Mouse (Mus musculus) olfactory bulb, adult 2 months (tissue): ENCODE results near the gene Lrrfip1. TPM values are rescaled to one million over a fixed set of nuclear protein-coding genes. Genes with fewer than 3 reads are reported as not detected.

Experiments used
- H3K27ac ChIP-seq: fragments of 200-500 bp; 2 replicates; pipeline ENCODE4 v1.5.1; 2012; ENCODE audit warnings: low read depth, low read length; ENCODE audit not compliant: insufficient read depth
- H3K4me1 ChIP-seq: fragments of 200-500 bp; 2 replicates; pipeline ENCODE4 v1.6.1; 2012; ENCODE audit warnings: low read length; ENCODE audit not compliant: control insufficient read depth, insufficient read depth
- H3K4me3 ChIP-seq: fragments of 200-500 bp; 2 replicates; pipeline ENCODE4 v1.5.1; 2012; ENCODE audit warnings: mild to moderate bottlenecking, low read depth, low read length, moderate library complexity; ENCODE audit not compliant: insufficient read depth
- CTCF ChIP-seq: fragments of 200-500 bp; IDR thresholded peaks from 2 replicates; pipeline ENCODE4 v1.5.1; 2012; ENCODE audit warnings: low read depth, mild to moderate bottlenecking, low read length, moderate library complexity; ENCODE audit not compliant: insufficient read depth
- POLR2A ChIP-seq: fragments of 200-500 bp; IDR thresholded peaks from 2 replicates; pipeline ENCODE4 v1.6.1; 2012; ENCODE audit warnings: mild to moderate bottlenecking, low read depth, low read length, moderate library complexity; ENCODE audit not compliant: insufficient read depth
- WGBS: fragments of 180-500 bp; shearing (Covaris S2); methylation state at CpG from one replicate; pipeline ENCODE4 v1.1.7; 2018; 5-methylcytosine and 5-hydroxymethylcytosine counted together
- polyA plus RNA-seq: library from polyadenylated mRNA; stranded (reverse); fragments of >200 nt; gene quantifications from 2 replicates; pipeline ENCODE4 v1.2.4, GENCODE M21; 2012; ENCODE audit warnings: low replicate concordance; ENCODE audit not compliant: missing spikeins, insufficient read depth, insufficient read length

Lrrfip1 gene
- polyA plus RNA-seq, 1 experiment, result not detected

DNA sequence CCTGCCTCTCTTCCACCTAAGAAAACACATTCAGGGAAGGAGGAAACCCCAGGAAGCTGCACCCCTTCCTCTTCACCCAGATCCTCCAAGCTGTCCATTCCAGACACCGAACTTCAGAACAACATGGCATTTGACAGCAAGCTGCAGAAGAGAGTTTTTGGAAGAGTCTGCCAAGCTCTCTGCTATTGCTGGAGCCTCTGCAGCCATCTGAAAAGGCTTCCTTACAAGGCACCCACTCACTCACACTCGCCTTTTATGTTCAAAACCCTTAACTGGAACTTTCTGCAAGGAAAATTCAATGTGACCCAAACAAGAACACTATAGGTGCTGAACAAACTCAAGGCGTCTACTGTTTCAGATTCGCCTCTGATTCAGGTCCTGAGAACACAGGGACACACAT is 29.9 kb upstream of the Lrrfip1 start:
- TF ChIP-seq CTCF (no peak), POLR2A (no peak)
- 64% methylated on average over 4 of the region's 4 CpGs for WGBS
- Histone ChIP-seq H3K4me1 (peaks cover 3% of the 10 kb centered on the region), H3K4me3 (no peak overlapping the region), H3K27ac (no peak overlapping the region)

DNA sequence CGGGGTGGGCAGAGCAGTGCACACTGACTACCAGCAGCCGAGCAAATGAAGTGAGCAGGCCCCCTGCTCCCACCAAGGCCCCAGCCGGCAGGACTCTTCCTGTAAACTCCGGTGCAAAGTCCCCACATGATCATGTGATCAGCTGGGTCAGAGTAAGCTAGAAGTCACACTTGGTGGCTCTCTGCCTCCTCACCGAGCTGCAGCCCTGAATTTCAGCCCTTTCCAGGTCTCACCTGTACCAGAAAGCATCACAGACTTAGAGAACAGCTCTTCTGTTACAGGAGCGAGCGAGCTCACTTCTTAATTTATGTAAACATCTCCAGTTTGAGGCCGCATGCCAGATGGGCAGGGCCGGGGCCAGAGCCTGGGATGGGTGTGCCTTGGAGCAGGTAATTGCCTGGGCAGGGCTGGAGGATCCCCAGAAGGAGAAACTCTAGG is 29.2 kb upstream of the Lrrfip1 start, which contains the start of gene Rab17:
Gene Rab17 (minus strand): TSS at position 315 of the 438 bp plus-strand sequence.
- TF ChIP-seq CTCF (no peak), POLR2A (no peak)
- H3K4me3 ChIP-seq, result no peak within 1 kb of the TSS
- WGBS, result 68% methylated on average over 9 of the region's 9 CpGs
- H3K4me1 ChIP-seq, result peaks cover 3% of the 10 kb centered on the region
- H3K27ac ChIP-seq, result no peak within 1 kb of the TSS

DNA sequence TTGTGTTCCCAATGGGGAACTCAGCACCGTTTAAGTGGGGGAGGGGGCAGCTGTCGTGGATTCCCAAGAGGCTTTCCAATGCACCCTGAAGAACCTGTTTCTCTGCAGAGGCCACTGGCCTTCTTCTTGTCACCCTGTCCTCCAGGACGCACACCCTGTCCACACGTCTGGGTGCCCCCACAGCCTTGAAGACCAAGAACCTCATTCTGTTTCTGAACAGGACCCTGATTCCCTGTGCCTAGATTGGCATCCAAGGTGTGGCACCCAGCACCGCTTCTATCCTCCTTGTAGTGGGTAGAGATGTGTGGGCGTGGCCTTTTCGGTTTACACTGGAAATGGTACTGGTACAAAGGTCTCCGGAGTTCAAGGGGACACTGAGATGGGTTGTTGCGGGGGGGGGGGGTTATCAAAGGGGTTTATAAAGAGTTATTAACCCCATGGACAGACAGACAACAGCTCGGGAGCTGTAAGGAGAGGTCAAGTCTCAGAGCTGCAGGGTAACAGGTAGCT is 28.6 kb upstream of the Lrrfip1 start:
- Histone ChIP-seq H3K4me1 (peaks cover 6% of the 10 kb centered on the region), H3K4me3 (no peak overlapping the region), H3K27ac (no peak overlapping the region)
- TF ChIP-seq CTCF (no peak), POLR2A (no peak)
- 86% methylated on average over 10 of the region's 10 CpGs for WGBS

DNA sequence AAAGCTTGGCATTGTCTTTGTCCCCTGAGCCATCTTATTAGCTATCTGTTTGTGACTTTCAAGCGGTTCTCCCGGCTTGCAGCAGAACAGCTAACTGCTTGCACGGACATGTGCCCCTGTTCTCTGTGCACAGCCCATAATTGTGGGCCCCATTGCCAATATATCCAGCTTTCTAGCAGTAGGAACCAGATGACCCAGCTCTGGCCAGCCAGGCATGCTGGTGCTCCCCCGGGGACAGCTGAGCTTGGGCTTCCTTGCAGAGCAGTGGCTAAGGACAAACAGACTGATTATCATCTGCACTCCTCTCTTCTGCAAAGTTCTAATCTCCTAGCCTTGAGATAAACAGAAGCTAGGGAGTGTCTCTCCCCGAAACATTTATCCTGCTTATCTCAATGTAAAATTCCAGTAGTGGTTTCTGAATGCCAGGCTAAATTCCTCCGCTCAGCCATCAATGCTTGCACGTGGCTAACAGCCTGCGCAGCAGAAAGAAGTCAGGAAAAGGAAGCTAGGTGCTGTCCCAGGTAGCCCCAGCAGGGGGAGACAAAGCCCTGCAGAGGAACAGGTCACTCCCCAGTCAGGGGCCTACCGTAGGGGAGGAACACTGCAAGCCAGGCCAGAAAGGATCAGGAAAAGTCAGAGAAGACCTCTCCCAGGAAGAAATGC is 25.5 kb upstream of the Lrrfip1 start:
- TF ChIP-seq CTCF (peak; percentile 98), POLR2A (no peak)
- 25% methylated on average over 9 of the region's 9 CpGs for WGBS
- Histone ChIP-seq H3K27ac (no peak overlapping the region), H3K4me1 (peaks cover 14% of the 10 kb centered on the region), H3K4me3 (no peak overlapping the region)

DNA sequence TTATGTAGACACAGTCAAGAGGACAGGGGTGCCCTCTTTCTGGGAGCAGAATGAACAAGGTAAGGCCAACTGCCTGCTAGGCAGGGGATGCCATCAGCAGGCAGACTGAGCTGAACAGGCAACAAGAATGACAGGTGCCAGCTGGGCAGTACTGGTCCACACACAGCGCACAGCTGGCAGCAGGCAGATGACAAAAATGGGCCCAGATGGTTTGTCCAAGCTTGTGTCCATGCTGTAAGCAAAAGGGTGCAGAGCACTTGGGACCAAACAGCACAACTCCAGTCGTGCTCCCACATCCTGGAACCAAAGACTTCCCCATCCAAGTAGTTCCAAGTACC is 25.0 kb upstream of the Lrrfip1 start:
- Histone ChIP-seq H3K4me3 (no peak overlapping the region), H3K4me1 (peaks cover 14% of the 10 kb centered on the region), H3K27ac (no peak overlapping the region)
- TF ChIP-seq POLR2A (no peak), CTCF (no peak)
- WGBS, result 88% methylated on average over 2 of the region's 2 CpGs

DNA sequence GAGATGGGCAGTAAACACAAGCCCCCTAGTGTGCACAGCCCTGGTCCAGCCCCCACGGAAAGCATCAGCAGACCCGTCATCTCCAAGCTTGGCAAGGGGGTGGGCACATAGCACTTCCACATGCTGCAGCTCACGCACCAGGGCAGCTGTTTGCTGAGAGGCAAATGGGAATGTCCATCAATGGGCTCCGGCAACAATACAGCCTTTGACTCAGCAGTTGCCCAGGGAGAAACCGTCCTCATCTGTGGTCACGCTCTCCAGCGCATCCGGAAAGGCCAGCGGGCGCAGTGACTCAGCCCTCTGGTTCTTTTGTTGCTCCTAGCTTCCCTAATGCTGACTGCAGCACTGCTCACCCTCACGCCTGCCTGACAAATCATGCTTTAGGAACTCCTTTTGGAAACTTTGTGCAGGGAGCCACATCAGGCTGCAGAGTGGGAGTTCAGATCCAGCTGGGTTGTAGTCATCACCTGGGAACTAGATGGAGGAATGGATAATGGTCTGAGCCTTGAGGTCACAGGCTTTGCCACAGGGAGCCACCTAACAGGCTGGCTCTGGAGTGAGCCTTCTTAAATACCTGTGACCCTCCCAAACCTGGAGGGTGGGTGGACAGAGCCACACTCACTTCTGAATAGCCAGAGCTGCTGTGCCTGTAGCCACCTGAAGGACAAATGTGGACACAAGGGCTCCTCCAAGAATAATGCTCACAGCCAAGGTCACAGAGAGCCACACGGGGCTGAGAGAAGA is 23.5 kb upstream of the Lrrfip1 start:
- Histone ChIP-seq H3K4me1 (peaks cover 14% of the 10 kb centered on the region), H3K27ac (peak overlapping the region; percentile 46; the same call in 1 of the 2 replicates), H3K4me3 (no peak overlapping the region)
- 11% methylated on average over 12 of the region's 12 CpGs for WGBS
- TF ChIP-seq POLR2A (no peak), CTCF (no peak)

DNA sequence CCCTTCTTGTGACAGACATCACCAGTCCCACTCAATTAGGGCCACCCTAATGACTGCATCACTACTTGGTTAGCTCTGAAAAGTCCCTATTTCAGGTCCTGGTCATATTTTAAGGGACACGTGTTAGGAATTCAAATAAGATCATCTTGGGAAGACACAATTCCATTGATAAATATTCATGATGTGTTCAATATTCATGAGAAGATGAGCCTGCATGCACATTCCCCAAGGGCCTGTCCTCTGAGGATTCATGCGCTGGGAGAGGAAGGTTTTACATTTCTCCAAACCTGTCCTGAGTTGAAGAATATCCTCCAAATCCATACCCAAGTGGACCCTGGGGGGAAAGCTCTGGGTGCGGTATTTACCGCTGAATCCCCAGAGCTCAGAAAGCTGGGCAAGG is 22.6 kb upstream of the Lrrfip1 start:
- H3K27ac ChIP-seq, result no peak overlapping the region
- H3K4me3 ChIP-seq, result no peak overlapping the region
- no peak for TF ChIP-seq POLR2A
- TF ChIP-seq CTCF, result no peak
- H3K4me1 ChIP-seq, result peaks cover 14% of the 10 kb centered on the region
- 83% methylated on average over 4 of the region's 4 CpGs for WGBS

DNA sequence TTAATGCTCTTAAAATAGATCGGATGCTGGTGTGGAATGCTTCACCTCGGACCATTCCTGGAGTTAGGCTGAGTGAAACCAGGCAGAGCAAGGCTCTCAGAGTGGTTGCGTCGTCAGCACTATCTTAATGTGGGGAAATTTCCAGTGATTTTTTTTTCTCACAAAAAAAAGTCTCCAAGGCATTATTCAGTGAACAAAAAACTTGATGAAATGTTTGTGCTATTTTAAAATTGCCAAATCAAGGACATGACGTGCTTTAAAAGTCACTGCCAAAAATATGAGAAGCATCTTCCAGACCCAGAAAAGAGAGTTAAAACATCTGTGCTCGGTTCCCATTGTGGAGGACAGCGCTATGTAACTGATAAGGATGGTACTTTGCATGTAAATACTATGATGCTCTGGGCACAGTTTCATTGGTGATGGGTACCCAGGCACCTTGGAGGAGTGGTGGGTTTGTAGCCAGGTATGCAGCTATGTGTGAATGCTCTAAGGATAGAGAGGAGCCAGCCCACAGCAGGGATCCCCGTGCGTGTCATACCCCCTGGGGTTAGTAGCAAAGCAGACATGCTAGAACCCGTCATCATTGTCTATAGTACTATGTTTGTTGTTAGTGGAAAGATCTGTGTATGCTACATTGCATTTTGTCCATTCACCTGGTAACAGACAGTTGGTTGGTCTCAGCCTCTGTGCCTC is 17.8 kb upstream of the Lrrfip1 start:
- 51% methylated on average over 10 of the region's 10 CpGs for WGBS
- no peak overlapping the region for H3K27ac ChIP-seq

DNA sequence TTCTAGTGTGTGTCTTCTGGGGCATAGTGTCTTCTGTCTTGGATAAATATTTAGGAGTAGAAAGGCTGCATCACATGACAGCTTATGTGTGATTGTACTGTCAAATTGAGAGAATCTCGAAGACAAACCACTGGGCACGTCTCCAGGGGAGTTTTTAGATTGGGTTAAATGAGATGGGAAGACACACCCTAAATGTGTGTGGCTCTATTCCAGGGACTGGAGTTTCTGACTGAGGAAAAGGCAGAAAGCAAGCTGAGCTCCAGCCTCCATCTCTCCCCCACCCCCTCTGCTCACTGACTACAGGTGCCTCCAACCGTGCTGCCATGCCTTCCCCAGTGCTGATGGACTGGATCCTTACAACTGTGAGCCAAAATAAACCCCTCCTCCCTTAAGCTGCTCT is 17.2 kb upstream of the Lrrfip1 start:
- WGBS, result 44% methylated on average over 3 of the region's 3 CpGs
- Histone ChIP-seq H3K4me1 (no peaks in the 10 kb centered on the region), H3K4me3 (no peak overlapping the region), H3K27ac (no peak overlapping the region)
- TF ChIP-seq POLR2A (no peak), CTCF (no peak)

More for the DNA sequence above, 17.8 kb upstream of the Lrrfip1 start:
- Histone ChIP-seq H3K4me1 (no peaks in the 10 kb centered on the region), H3K4me3 (no peak overlapping the region)
- TF ChIP-seq POLR2A, result no peak
- no peak for TF ChIP-seq CTCF
